Mouse (Mus musculus) stomach, postnatal 0 days (tissue): ENCODE measurements around the gene Ankmy2.

Experiments used
- CTCF ChIP-seq: IDR thresholded peaks from 2 replicates; pipeline ENCODE4 v1.5.1; 2016; ENCODE audit warnings: antibody characterized with exemption, low read depth, mild to moderate bottlenecking, moderate library complexity
- EP300 ChIP-seq: optimal IDR thresholded peaks from 2 replicates; pipeline ENCODE3; 2016; ENCODE audit warnings: antibody characterized with exemption

DNA sequence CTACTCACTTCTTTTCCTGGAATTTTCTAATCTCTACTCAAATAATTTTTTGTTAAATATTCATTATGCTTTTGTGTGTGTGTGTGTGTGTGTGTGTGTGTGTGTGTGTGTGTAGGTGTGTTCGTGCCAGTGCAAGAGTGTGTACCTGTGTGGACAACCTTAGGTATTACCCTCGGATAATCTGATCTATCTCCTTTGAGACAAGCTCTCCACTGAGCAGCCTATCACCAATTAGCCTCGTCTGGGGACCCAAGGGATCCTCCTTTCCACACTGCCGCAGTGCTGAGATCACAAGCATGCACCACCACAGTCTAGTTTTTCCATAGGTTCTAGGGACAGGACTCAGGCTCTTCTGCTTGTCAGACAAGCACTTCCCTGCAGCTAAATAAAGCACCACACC lies 59.3 kb downstream of the Ankmy2 start:
- TF ChIP-seq EP300 = no peak
- no peak for TF ChIP-seq CTCF
